Mouse (Mus musculus) lung, postnatal 14 days (tissue): Measurements from ENCODE around the gene Eml1.

Experiments
- DNase-seq: peaks from one replicate; pipeline ENCODE4 v3.0.0; 2021

Eml1 gene

GRCm38 (mm10) chr12:108422858-108423631, 52.3 kb downstream of the Eml1 start:
- DNase-seq, result peak; percentile 90

GRCm38 (mm10) chr12:108430964-108431363, 60.2 kb downstream of the Eml1 start:
- DNase-seq, result peak; percentile 37

GRCm38 (mm10) chr12:108431714-108432113, 61.0 kb downstream of the Eml1 start:
- DNase-seq, result no peak

GRCm38 (mm10) chr12:108432578-108432977, 61.8 kb downstream of the Eml1 start:
- DNase-seq, result no peak

GRCm38 (mm10) chr12:108433030-108433429, 62.3 kb downstream of the Eml1 start:
- DNase-seq, result no peak

GRCm38 (mm10) chr12:108433498-108433897, 62.7 kb downstream of the Eml1 start:
- no peak for DNase-seq

- DNase-seq, result no peak
These were observed 64.8 kb downstream of the Eml1 start for GRCm38 (mm10) chr12:108435444-108436015.

- DNase-seq, result peak; percentile 32
These were observed 65.5 kb downstream of the Eml1 start for GRCm38 (mm10) chr12:108436029-108436923.

GRCm38 (mm10) chr12:108437446-108437845, 66.7 kb downstream of the Eml1 start:
- DNase-seq, result no peak

GRCm38 (mm10) chr12:108443271-108443670, 72.5 kb downstream of the Eml1 start:
- peak; percentile 34 for DNase-seq

GRCm38 (mm10) chr12:108443708-108444107, 73.0 kb downstream of the Eml1 start:
- DNase-seq, result no peak

GRCm38 (mm10) chr12:108444166-108445115, 73.7 kb downstream of the Eml1 start:
- no peak for DNase-seq

GRCm38 (mm10) chr12:108446721-108447120, 76.0 kb downstream of the Eml1 start:
- no peak for DNase-seq

GRCm38 (mm10) chr12:108448396-108448795, 77.6 kb downstream of the Eml1 start:
- DNase-seq, result no peak

GRCm38 (mm10) chr12:108449935-108450334, 79.2 kb downstream of the Eml1 start:
- DNase-seq, result no peak

GRCm38 (mm10) chr12:108450546-108450945, 79.8 kb downstream of the Eml1 start:
- DNase-seq, result no peak

- DNase-seq, result no peak
These were observed 81.6 kb downstream of the Eml1 start for GRCm38 (mm10) chr12:108452151-108452874.

- DNase-seq, result no peak
These were observed 82.8 kb downstream of the Eml1 start for GRCm38 (mm10) chr12:108453561-108454044.

- DNase-seq, result no peak
These were observed 84.2 kb downstream of the Eml1 start for GRCm38 (mm10) chr12:108455004-108455403.

GRCm38 (mm10) chr12:108472898-108473297, 102.1 kb downstream of the Eml1 start:
- no peak for DNase-seq

GRCm38 (mm10) chr12:108474440-108474839, 103.7 kb downstream of the Eml1 start:
- no peak for DNase-seq
